Mouse (Mus musculus) embryo, embryonic 10.5 days (tissue): ENCODE measurements at regions not wholly inside any gene's neighbourhood (a gene's known extent, or its start where the extent isn't known, plus 50 kb on each side); places are given as distances from the start of the nearest gene placed in this dataset.

Experiments used
- DNase-seq: peaks from one replicate; pipeline ENCODE4 v3.0.0-alpha.2; 2015; ENCODE audit warnings: low spot score

GRCm38 (mm10) chr13:71653212-71653938, 310.1 kb downstream of the Irx1 start:
- peak; percentile 61 for DNase-seq

DNA sequence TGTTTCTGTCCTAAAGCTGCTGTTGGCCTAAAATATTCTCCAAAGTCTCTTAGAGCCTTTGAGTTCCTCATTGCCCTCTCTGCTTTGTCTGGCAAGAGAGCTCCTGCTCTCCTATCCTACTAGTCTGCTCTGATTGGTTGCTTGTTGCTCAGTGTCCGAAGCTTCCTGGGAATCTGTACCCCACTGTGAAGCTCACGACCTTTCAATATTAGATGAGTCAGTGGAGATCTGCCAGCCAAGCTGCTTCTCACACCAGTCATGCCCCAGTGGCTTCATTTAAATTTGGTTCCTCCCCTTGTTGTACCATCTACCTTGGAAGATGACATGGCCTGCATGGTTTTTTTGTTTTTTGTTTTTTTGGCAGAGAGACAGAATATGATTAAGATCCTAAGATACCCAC, 313.6 kb downstream of the Irx1 start:
- DNase-seq: no peak

DNA sequence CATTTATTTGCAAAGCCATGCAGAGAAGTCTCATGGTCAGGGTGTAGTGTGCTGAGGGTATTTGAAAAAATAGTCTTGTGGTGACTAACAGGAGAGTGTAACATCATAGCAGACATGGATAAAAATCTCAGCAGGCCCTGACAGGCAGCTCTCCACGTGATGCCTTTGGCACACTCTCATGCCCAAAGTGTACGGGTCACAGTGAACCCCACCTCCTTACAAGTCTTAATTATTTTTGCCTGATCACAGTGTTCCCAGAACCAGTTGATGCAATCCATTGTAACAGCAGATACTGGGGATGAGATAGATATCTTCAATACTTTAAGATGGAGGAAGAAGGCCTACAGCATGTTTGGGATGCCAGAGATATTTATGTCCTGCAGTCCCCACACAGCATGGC, 314.5 kb downstream of the Irx1 start:
- no peak for DNase-seq

DNA sequence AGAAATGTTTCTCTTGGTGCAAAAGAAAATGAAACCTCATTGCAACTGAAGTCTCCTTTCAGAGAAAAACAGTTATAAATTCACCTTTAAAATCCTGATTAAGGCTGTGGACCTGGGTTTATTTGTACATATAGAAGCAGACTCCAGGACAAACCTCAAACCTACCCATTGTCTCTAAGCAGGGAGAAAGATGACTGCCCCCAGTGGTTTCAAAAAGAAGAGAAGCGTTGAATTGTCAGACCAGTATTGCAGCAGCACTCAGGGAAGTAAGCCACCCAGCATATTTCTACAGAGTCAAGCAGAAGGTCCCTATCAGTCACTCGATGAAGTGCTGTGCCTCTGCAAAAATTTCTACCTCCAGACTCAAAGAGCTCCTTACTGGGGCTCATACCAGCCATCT, 332.1 kb downstream of the Irx1 start:
- DNase-seq: no peak

DNA sequence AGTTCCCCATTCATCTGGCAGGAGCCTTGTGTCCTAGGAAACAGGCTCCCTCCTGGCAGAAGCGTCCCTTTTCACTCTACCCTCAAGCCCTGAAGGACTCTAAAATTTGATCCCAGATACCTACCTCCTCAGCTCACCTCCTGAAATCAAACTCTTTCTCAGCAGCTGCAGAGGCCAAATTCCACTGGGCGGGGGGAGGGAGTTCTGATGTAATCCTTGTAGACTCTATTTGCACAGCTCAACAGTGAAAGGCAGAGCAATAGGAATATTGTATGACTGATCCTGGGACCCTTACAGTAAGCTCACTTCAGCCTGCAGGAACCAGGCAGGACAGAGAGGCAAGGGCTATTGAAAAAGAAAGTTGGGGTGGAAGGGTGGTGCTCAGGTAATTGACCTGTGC, 346.3 kb downstream of the Irx1 start:
- DNase-seq: peak; percentile 22

DNA sequence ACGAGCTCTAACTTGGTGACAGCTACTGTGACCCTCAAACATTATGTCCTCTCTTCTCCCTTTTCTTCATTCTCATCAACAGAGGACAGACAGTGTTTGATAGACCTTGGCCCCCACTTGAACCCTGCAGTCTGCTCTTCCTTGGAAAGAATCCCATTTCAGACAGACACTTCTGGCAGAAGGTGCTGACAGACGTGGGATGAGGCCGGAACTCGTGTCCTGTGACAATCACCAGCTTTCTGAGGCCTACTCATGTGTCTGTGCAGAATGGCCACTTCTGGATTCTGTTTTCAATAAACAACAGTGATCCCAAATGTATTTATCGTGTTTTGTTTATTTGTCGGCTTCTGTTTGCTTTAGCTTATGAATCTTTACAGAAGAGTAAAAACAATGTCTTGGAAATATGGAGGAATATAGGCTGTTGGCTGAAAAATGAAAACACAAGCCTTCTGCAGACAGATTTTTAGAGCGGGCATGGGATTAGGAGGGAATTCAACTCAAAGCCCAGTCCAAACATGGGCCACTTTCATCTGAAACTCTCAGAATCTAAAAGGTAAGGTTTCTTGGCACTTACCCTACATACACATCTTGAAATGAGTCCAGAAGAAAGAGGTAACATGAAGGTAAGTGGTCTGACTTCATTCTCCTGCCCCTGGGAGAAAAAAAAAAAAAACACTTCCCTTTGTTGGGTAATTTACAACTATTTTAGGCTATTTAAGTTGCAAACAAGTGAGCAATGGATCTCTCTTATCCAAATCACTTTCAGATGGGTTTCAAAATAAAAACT, 350.9 kb downstream of the Irx1 start:
- DNase-seq: no peak

- DNase-seq: peak; percentile 50
Measured at GRCm38 (mm10) chr13:71582486-71582885, 381.0 kb downstream of the Irx1 start.

- DNase-seq: no peak
Measured at GRCm38 (mm10) chr13:71565895-71566294, 397.6 kb downstream of the Irx1 start.

- DNase-seq: no peak
Measured at GRCm38 (mm10) chr13:71565388-71565787, 398.1 kb downstream of the Irx1 start.

DNA sequence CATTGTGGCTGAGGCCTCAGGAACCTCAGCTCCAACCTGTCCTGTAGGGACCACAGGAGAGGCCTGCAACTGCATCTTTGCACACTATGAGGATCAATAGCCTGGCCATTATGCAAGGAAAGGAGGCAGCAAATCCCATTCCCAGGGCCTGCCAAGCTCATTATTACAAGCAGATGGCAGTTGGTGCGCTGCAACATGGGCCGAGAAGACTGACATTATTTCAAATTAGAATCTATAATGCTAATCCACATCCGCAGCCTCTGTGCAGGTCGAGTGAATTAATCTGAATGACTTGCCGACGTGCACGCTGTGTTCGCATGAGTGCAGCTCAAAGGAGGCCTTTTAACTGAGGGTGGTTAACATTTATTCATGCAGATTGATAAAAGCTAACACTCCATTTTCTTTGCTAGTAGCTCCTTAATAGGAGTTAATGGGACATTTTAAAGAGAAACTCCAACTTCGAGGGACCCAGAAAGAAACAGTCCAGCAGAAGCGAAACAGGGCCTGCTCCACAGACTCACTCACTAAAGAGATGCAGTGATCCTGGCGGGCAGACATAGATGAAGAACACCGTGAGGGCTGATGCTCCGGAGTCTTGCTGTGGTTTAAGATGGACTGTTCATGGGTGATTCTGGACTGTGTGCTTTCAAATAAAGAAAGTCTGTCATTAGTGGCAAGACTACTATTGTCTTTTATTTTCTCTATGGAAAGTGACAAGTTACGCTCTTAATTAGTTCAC, 404.9 kb downstream of the Irx1 start:
- DNase-seq: peak; percentile 39

GRCm38 (mm10) chr13:71555471-71555870, 408.1 kb downstream of the Irx1 start:
- peak; percentile 27 for DNase-seq

- DNase-seq: no peak
Measured at GRCm38 (mm10) chr13:71550109-71550508, 413.4 kb downstream of the Irx1 start.

DNA sequence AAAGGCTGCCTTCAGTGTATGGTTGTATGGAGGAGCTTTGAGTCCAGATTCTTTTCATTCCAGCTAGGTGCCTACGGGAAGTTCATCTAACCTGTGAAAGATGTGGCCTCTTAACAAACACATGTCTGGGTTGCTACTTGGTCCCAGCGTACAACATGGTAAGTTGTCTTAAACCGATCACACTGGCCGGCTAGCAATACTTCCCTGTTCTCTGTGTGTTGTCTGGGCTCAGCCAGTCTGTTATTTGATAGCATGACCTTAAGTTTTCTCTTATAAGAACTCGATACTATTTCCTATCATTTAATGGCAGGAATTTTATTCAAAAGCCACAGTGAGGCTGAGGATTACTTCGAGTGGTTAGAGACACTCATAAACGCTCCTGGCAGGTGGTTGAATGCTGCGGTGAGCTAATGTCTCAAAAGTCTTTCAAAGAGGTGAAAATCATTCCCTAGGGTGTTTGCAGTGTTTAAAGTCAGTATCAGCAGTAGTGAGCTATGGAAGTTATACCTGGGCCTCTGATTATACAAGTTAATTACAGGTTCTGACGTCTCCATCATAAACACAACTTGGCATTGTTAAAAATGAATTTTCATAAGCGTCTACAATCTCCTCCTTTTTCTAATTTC, 414.2 kb downstream of the Irx1 start:
- no peak for DNase-seq

GRCm38 (mm10) chr13:71538226-71538625, 425.3 kb downstream of the Irx1 start:
- no peak for DNase-seq

DNA sequence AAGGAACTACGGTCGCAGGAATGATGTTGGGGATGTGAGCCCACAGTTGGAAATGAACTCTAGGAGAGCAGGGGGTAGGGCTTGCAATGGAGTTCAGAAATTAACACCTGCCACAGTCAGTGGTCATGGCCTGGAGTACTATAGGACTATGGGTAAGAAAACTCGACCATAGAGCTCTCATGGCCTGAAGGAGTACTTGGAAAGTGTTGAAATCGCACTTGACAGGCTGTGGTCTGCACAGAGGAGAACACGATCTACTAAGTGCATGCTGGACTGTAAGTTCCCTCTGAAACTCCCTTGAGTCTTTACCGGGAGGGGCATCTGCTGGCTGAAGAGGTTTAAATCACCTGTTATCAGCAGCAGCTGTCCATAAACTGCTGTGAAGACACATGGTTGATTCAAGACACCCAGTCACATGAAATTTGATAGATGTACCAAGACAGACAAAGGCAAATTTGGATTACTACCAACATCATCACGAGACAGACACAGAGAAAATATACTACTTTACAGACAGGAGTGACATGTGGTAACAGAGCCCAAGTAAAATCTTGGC, 430.6 kb downstream of the Irx1 start:
- no peak for DNase-seq

- peak; percentile 58 for DNase-seq
Measured at GRCm38 (mm10) chr13:71529397-71530122, 434.0 kb downstream of the Irx1 start.

DNA sequence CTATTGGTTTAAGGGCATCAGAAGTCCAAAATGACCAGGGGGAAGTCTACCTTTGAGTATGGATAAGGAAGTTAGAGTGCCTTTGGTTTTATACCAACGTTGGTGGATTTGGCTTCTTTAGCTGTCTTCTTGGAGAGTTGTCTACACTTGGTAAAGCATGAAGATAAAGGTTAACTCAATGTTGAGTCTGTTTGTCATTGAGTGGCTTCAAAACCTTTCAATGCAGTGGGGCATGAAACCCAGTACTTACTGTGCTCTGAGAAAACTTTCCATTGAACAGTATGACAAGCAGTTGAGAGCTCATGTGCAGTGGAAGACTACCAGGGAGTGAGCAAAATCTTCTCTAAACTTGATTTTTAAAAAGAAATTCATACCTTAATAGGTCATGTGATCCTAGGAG, 445.7 kb downstream of the Irx1 start:
- DNase-seq: no peak

DNA sequence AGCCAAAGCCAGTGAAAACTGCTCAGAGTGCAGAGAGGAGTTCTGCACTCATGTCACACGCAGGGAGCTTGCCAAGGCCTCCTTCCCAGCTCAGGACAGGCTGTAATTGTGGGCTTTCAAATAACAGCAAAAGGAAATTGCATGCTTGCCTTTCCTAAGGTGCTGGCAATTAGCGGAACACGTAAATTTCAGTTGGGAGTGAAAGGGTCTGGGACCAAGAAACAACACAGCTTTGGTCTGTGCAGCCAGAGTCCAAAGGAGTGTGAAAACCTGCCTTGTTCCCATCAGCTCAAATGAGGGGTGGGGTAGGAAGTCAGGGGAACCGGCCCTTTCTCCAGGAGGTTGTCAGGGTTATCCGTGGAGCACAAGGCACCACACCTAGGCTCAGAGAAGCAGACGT, 450.3 kb downstream of the Irx1 start:
- DNase-seq: no peak

GRCm38 (mm10) chr13:71507956-71508401, 455.5 kb downstream of the Irx1 start:
- peak; percentile 29 for DNase-seq

DNA sequence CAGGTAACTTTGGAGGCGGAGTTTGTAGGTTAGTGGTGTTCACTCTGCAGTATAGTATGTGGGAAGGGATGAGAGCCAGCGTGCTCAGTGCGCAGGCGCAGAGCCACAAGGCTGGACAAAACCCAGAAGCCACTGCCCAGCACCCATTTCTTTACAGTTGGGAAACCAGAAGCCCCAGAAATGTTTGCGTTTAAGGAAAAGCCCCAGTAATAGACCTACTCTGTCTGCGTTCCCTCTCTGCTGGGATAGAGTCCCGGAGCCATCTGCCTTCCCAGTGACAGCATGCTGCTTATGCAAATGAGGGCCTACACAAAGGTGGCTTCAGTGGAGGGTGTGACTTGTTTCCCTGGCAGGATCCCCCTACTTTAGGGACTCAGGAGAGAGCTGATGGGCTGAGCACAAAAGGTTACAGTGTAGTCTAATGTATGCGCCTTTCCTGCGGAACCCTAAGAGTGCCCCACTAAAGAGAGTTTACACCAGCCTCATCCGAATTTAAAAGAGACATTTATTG, 456.0 kb downstream of the Irx1 start:
- DNase-seq: peak; percentile 66

GRCm38 (mm10) chr13:71506777-71507176, 456.7 kb downstream of the Irx1 start:
- DNase-seq: peak; percentile 9
